Mouse (Mus musculus): ENCODE data around the gene Polr3c. TPM values are rescaled to one million over a fixed set of nuclear protein-coding genes. Genes with fewer than 3 reads are reported as not detected.

Polr3c gene
- total RNA-seq, 2 experiments from 2014 or later = 27.7 to 34.8 TPM

Other genes with a start within 250 kb of the Polr3c start
- gene Hfe2, start 202.5 kb downstream of the Polr3c start, total RNA-seq (2015; ENCODE audit: low replicate concordance) = not detected in 2 replicates
- gene Hfe2, start 202.5 kb downstream of the Polr3c start, total RNA-seq (2017; ENCODE audit: low replicate concordance) = not detected in 2 replicates
- 99.5 and 157 TPM in 2 replicates for gene Txnip, start 169.7 kb downstream of the Polr3c start, total RNA-seq (2015; ENCODE audit: low replicate concordance)
- gene Txnip, start 169.7 kb downstream of the Polr3c start, total RNA-seq (2017; ENCODE audit: low replicate concordance) = 59.8 and 70.0 TPM in 2 replicates
- not detected in 2 replicates for gene Gm16253, start 150.6 kb downstream of the Polr3c start, total RNA-seq (2015; ENCODE audit: low replicate concordance)
- not detected in 2 replicates for gene Gm16253, start 150.6 kb downstream of the Polr3c start, total RNA-seq (2017; ENCODE audit: low replicate concordance)
- gene Polr3gl, start 133.4 kb downstream of the Polr3c start, total RNA-seq (2015; ENCODE audit: low replicate concordance) = 29.2 and 32.7 TPM in 2 replicates
- 20.9 and 63.7 TPM in 2 replicates for gene Polr3gl, start 133.4 kb downstream of the Polr3c start, total RNA-seq (2017; ENCODE audit: low replicate concordance)
- not detected in 2 replicates for gene Ankrd34a, start 131.0 kb downstream of the Polr3c start, total RNA-seq (2015; ENCODE audit: low replicate concordance)
- gene Ankrd34a, start 131.0 kb downstream of the Polr3c start, total RNA-seq (2017; ENCODE audit: low replicate concordance) = not detected in 2 replicates
- not detected in 2 replicates for gene Lix1l, start 126.5 kb downstream of the Polr3c start, total RNA-seq (2015; ENCODE audit: low replicate concordance)
- gene Lix1l, start 126.5 kb downstream of the Polr3c start, total RNA-seq (2017; ENCODE audit: low replicate concordance) = 0.13 TPM in 1 of 2 replicates, not detected in the other
- gene Rbm8a, start 97.7 kb downstream of the Polr3c start, total RNA-seq (2015; ENCODE audit: low replicate concordance) = 54.5 and 72.4 TPM in 2 replicates
- 18.3 and 36.5 TPM in 2 replicates for gene Rbm8a, start 97.7 kb downstream of the Polr3c start, total RNA-seq (2017; ENCODE audit: low replicate concordance)
- 9.7 and 18.9 TPM in 2 replicates for gene Pex11b, start 92.3 kb downstream of the Polr3c start, total RNA-seq (2015; ENCODE audit: low replicate concordance)
- 0.68 and 5.4 TPM in 2 replicates for gene Pex11b, start 92.3 kb downstream of the Polr3c start, total RNA-seq (2017; ENCODE audit: low replicate concordance)
- gene Gm42957, start 92.2 kb downstream of the Polr3c start, total RNA-seq (2015; ENCODE audit: low replicate concordance) = not detected in 2 replicates
- gene Gm42957, start 92.2 kb downstream of the Polr3c start, total RNA-seq (2017; ENCODE audit: low replicate concordance) = not detected in 2 replicates
- gene Itga10, start 82.0 kb downstream of the Polr3c start, total RNA-seq (2015; ENCODE audit: low replicate concordance) = 0.36 TPM in 1 of 2 replicates, not detected in the other
- gene Itga10, start 82.0 kb downstream of the Polr3c start, total RNA-seq (2017; ENCODE audit: low replicate concordance) = not detected in 2 replicates
- not detected in 2 replicates for gene Ankrd35, start 57.5 kb downstream of the Polr3c start, total RNA-seq (2015; ENCODE audit: low replicate concordance)
- not detected in 2 replicates for gene Ankrd35, start 57.5 kb downstream of the Polr3c start, total RNA-seq (2017; ENCODE audit: low replicate concordance)
- gene Pias3, start 31.2 kb downstream of the Polr3c start, total RNA-seq (2015; ENCODE audit: low replicate concordance) = 1.3 and 6.5 TPM in 2 replicates
- 2.1 TPM in 1 of 2 replicates, not detected in the other for gene Pias3, start 31.2 kb downstream of the Polr3c start, total RNA-seq (2017; ENCODE audit: low replicate concordance)
- not detected in 2 replicates for gene Nudt17, start 19.1 kb downstream of the Polr3c start, total RNA-seq (2015; ENCODE audit: low replicate concordance)
- 2.3 TPM in 1 of 2 replicates, not detected in the other for gene Nudt17, start 19.1 kb downstream of the Polr3c start, total RNA-seq (2017; ENCODE audit: low replicate concordance)
- 28.5 and 45.3 TPM in 2 replicates for gene Rnf115, start within 50 bp of the Polr3c start, total RNA-seq (2015; ENCODE audit: low replicate concordance)
- 32.7 and 35.9 TPM in 2 replicates for gene Rnf115, start within 50 bp of the Polr3c start, total RNA-seq (2017; ENCODE audit: low replicate concordance)
- 1.8 and 4.6 TPM in 2 replicates for gene Pdzk1, start 101.7 kb upstream of the Polr3c start, total RNA-seq (2015; ENCODE audit: low replicate concordance)
- gene Pdzk1, start 101.7 kb upstream of the Polr3c start, total RNA-seq (2017; ENCODE audit: low replicate concordance) = 2.4 and 6.9 TPM in 2 replicates
- gene Cd160, start 101.7 kb upstream of the Polr3c start, total RNA-seq (2015; ENCODE audit: low replicate concordance) = 1.8 TPM in 1 of 2 replicates, not detected in the other
- 0.26 TPM in 1 of 2 replicates, not detected in the other for gene Cd160, start 101.7 kb upstream of the Polr3c start, total RNA-seq (2017; ENCODE audit: low replicate concordance)
- gene Gja5, start 177.1 kb upstream of the Polr3c start, total RNA-seq (2015; ENCODE audit: low replicate concordance) = not detected in 2 replicates
- 0.39 TPM in 1 of 2 replicates, not detected in the other for gene Gja5, start 177.1 kb upstream of the Polr3c start, total RNA-seq (2017; ENCODE audit: low replicate concordance)
- gene Gpr89, start 177.7 kb upstream of the Polr3c start, total RNA-seq (2015; ENCODE audit: low replicate concordance) = 2.9 TPM in 1 of 2 replicates, not detected in the other
- gene Gpr89, start 177.7 kb upstream of the Polr3c start, total RNA-seq (2017; ENCODE audit: low replicate concordance) = 1.6 and 3.5 TPM in 2 replicates
- not detected in 2 replicates for gene Gja8, start 198.4 kb upstream of the Polr3c start, total RNA-seq (2015; ENCODE audit: low replicate concordance)
- gene Gja8, start 198.4 kb upstream of the Polr3c start, total RNA-seq (2017; ENCODE audit: low replicate concordance) = not detected in 2 replicates

Measured in erythroid progenitor cell, adult 5-6 weeks (primary cell).